Mouse (Mus musculus): ENCODE data around the gene Cxcl9.

Gene Cxcl9

GRCm38 (mm10) chr5:92340606-92341005, 12.7 kb upstream of the Cxcl9 start:
- no peak for DNase-seq (ENCODE audit: low spot score in 2 of 2)

DNA sequence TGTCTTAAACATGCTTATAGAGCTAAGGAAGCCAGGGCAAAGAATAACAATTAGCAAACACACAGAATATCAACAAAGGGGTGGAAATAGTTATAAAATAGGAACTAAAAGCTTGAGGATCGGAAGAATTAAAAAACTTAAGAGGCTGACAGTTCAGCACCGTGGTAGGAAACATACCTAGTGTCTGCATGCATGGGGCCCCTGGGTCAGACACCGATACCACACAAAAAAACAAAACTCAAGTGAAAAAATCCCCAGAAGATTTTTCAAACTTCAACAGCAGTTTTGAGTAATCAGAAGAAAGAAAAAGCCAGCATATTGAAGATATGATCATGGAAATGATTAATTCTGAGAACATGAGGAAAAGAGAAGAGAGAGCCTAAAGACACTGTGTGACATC, 8.9 kb upstream of the Cxcl9 start:
- no peak for DNase-seq (ENCODE audit: low spot score in 2 of 2)

DNA sequence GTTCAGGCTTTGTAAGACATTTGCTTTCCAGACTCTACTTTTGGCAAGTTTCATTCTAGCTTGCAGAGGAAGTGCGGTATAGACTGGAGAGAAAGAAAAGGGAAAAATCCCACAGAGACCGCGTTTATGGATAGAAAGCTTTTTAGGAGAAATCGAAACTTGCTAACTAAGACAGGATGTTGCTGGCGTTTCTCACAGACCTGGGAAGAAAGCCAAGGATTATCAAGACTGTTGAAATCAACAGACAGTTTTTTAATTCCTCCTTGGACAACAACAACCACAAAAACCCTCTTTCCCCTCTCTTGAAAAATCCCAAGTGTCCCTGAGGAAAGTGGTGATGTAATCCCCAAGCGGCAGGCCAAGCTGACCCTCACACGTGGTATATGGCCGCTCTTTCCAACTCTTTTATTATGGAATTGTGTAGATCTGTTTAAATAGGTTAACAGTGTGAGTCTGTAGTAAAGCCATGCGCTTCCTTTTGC, 4.5 kb upstream of the Cxcl9 start:
- DNase-seq (ENCODE audit: low spot score in 2 of 2) = no peak

- no peak for DNase-seq (ENCODE audit: low spot score in 2 of 2)
Observed at GRCm38 (mm10) chr5:92331635-92332338, 3.9 kb upstream of the Cxcl9 start, which contains the start of gene Art3. TSS of gene Art3 (plus strand) at chr5:92331827.

- DNase-seq (ENCODE audit: low spot score in 2 of 2) = no peak
Observed at GRCm38 (mm10) chr5:92331122-92331521, 3.2 kb upstream of the Cxcl9 start.

DNA sequence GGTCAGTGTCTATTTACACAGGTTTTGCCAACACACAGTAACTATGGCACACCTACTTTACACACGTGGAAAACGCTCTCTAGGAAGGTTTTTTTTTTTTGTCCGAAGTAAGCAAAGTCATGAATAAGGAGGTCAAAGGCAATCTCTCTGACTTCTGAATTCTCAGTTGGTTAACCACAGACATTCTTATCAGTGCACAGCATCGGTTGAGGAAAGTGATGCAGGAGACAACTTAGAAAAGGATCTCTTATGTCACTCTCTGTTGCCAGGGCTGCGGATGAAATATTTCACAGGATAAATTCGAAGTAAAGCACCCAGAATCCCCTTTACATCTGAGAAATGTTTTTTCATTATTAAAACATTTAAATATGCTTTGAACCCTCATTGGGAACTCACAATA, 512 bp downstream of the Cxcl9 start:
- no peak for DNase-seq (ENCODE audit: low spot score in 2 of 2)

DNA sequence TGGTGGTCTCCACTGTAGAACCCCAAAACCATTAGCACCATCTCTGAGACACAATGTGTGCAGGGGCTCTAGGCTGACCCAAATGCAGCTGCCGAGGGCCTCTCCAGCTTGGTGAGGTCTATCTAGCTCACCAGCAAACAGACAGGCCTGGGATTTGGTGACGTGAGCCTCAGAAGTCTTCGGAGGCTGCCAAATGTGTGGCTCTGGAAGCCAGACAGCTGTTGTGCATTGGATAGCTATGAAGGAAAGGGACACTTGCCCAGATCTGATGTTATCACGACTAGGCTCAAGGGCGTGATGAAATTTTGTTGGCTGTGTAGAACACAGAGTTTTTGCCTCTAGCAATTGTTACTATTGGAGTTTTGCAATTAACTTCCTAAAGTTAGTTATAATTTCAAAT, 4.6 kb downstream of the Cxcl9 start:
- DNase-seq (ENCODE audit: low spot score in 2 of 2) = no peak

DNA sequence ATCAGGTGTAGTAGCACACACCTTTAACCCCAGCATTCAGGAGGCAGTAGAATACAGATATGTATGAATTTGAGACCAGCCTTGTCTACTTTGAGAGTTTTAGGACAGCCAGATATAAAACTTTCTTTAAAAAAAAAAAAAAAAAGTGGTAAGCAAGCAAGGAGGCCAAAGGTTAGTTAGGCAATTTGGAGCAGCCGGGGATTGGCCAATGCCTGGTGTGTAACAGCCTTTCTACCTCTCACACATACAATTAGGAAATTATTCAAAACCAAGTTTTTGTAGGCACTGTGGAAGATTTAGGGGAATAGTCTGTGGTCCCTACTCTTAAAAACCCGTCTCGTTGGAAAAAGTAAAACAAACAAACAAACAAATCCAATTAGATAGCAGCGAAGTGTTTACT, 5.3 kb downstream of the Cxcl9 start:
- no peak for DNase-seq (ENCODE audit: low spot score in 2 of 2)

- no peak for DNase-seq (ENCODE audit: low spot score in 2 of 2)
Observed at GRCm38 (mm10) chr5:92321631-92322400, 6.1 kb downstream of the Cxcl9 start.

DNA sequence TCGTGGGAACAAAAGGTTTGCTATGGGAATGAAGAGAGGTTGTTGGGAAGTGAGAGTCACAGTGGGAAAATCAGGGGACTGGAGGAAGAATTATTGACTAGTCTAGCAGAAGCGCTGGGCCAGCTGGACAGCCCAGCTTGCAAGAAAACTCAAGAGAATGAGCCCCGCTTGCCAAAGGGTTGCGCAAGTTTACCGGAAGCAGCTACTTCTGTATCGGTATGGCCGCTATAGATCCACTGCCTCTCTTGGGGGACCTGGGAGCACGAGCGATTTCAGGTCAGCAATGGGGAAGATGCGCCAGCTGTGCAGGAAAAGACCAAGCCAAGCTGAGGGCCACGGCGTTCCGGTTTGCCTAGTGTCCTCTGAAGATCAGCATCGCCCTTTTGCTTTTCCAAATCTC, 9.3 kb downstream of the Cxcl9 start:
- DNase-seq (ENCODE audit: low spot score in 2 of 2) = peak in 1 of 2 experiments; percentile 33

- peak; percentile 40 for DNase-seq (ENCODE audit: low spot score in 2 of 2)
Observed at GRCm38 (mm10) chr5:92318119-92318518, 9.8 kb downstream of the Cxcl9 start.

DNA sequence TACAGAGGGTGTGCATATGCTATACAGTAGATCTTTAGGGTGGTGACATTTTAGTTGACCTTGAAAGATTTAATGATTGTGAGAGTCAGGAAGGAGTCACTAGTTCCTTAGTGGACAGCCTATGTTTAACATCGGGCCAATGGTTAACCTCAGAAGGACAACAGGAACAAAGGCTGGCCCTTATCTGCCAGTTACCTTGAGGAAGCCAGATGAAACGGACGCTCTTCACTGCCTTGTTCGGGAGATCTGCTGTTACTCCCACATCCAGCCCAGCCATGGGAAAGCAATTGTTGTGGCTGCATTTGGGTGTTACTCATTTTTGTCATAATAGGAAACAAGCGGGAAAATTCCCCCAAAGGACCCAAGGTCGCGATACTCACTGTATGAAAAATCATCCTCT, 14.1 kb downstream of the Cxcl9 start:
- DNase-seq (ENCODE audit: low spot score in 2 of 2) = no peak

- peak; percentile 82 to 91 for DNase-seq (ENCODE audit: low spot score in 2 of 2)
Observed at GRCm38 (mm10) chr5:92312046-92312715, 15.7 kb downstream of the Cxcl9 start.

GRCm38 (mm10) chr5:92309681-92310511, 18.0 kb downstream of the Cxcl9 start, which contains the start of gene Sdad1:
TSS of gene Sdad1 (minus strand) at chr5:92310479.
- peak; percentile 91 for DNase-seq (ENCODE audit: low spot score in 2 of 2)

GRCm38 (mm10) chr5:92304291-92304690, 23.6 kb downstream of the Cxcl9 start:
- DNase-seq (ENCODE audit: low spot score in 2 of 2) = no peak

GRCm38 (mm10) chr5:92302149-92302840, 25.6 kb downstream of the Cxcl9 start:
- DNase-seq (ENCODE audit: low spot score in 2 of 2) = no peak

DNA sequence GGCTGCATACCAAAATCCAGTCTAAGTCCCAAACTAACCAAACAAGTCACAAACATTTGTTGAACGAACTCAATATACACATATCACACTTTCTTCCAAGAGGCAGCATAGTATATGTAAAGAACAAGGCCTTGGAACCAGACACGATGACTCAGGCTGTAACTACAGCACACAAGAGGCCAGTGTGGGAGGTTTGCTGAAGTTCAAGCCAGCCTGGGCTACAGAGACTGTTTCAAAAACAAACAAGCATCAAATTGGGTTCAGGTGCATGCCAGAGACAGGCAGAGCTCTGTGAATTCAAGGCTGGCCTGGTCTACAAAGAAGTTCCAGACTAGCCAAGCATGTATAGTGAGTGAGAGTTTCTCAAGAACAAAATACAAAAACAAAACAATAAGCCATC, 33.4 kb downstream of the Cxcl9 start:
- no peak for DNase-seq (ENCODE audit: low spot score in 2 of 2)

DNA sequence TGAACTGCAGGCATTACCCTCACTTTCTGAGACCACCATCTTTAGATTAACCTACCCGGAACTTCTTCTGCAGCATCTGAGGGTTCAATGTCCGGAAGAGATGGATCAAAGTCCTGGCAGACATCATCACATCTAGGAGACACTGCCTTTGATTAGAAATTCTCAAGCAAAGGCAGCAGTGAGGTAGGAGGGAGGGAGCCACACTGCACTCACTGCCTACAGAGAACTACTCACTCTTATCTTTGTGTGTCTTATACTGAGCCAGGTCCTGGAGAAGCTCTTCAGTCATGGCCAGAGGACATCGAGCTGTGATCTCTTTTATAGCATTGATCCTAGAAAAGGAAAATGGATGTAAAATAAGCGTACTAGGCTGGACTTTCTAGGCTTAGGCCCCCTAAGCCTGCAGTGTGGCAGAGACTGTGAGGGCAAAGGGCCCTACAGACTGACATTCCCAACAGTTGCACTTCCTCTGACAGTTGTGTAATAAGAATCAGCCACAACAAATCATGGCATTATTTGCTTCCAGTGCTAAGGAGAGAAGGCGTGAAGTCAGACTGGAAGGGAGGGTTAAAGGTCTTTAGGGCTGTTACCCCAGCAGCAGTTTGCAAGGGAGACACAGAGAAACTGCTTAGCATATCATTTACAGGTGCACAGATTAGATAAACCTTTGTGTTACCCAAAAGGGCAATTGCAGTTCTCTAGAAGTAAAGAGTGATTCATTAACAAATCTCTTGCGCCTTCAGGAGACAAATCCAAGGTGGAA, 36.0 kb downstream of the Cxcl9 start:
- DNase-seq (ENCODE audit: low spot score in 2 of 2) = no peak

DNA sequence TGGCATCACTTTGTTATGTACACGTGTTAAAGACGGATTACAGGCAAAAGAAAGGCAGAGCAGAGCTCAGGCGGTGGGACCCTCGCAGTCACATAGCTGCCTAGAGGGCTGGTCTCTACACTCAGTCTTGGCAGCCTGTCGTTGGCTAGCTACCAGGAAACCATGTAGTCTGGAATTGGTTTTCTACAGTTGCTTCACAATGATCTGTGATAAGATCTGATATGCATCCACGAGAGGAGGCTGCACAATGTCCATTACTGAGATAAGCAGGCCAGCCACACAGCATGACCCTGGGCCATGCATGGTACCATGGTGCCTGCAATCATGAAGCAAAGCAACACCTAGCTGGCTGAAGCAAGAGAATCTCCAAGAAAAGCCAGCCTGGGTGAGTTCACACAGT, 40.0 kb downstream of the Cxcl9 start:
- no peak for DNase-seq (ENCODE audit: low spot score in 2 of 2)

- DNase-seq (ENCODE audit: low spot score in 2 of 2) = no peak
Observed at GRCm38 (mm10) chr5:92283107-92283506, 44.8 kb downstream of the Cxcl9 start.

All from spleen, postnatal 36 days (tissue).